Mouse (Mus musculus): ENCODE measurements around the gene Mef2d. TPM values are rescaled to one million over a fixed set of nuclear protein-coding genes. Genes with fewer than 3 reads are reported as not detected.

The Mef2d gene
- polyA plus RNA-seq, 1 experiment, result 119 TPM

- no peaks in the 10 kb centered on the region for H3K36me3 ChIP-seq (ENCODE audit: control insufficient read depth, insufficient read depth, low read length)
- TF ChIP-seq CTCF (IDR thresholded peaks at IDR 0.05; ENCODE audit: extremely low read depth, insufficient read depth, insufficient read length, insufficient replicate concordance) (no peak), POLR2A (IDR thresholded peaks at IDR 0.05; ENCODE audit: low read depth, low read length) (no peak)
- H3K27ac ChIP-seq (ENCODE audit: insufficient read depth, low read length), result no peak overlapping the region
- peaks cover 43% of the 10 kb centered on the region for H3K27me3 ChIP-seq (ENCODE audit: control insufficient read depth, insufficient read depth, low read length)
- peaks cover 2% of the 10 kb centered on the region for H3K4me1 ChIP-seq (ENCODE audit: control insufficient read depth, insufficient read depth, insufficient read length)
- DNase-seq (ENCODE audit: low read depth in 1 of 2, low spot score in 2 of 2), result no peak
- no peak overlapping the region for H3K4me3 ChIP-seq (ENCODE audit: extremely low read depth, insufficient read depth, insufficient read length)
- 11% methylated on average over 8 of the region's 8 CpGs for WGBS
Measured at GRCm38 (mm10) chr3:88205563-88206491, 63.7 kb downstream of the Mef2d start.

GRCm38 (mm10) chr3:88206500-88206899, 64.3 kb downstream of the Mef2d start:
- peaks cover 40% of the 10 kb centered on the region for H3K27me3 ChIP-seq (ENCODE audit: control insufficient read depth, insufficient read depth, low read length)

GRCm38 (mm10) chr3:88206901-88207371, 64.8 kb downstream of the Mef2d start:
- Histone ChIP-seq H3K4me3 (ENCODE audit: extremely low read depth, insufficient read depth, insufficient read length) (no peak overlapping the region), H3K27me3 (ENCODE audit: control insufficient read depth, insufficient read depth, low read length) (peaks cover 41% of the 10 kb centered on the region), H3K27ac (ENCODE audit: insufficient read depth, low read length) (no peak overlapping the region), H3K36me3 (ENCODE audit: control insufficient read depth, insufficient read depth, low read length) (no peaks in the 10 kb centered on the region), H3K4me1 (ENCODE audit: control insufficient read depth, insufficient read depth, insufficient read length) (no peaks in the 10 kb centered on the region)
- TF ChIP-seq CTCF (IDR thresholded peaks at IDR 0.05; ENCODE audit: extremely low read depth, insufficient read depth, insufficient read length, insufficient replicate concordance) (no peak), POLR2A (IDR thresholded peaks at IDR 0.05; ENCODE audit: low read depth, low read length) (no peak)
- DNase-seq (ENCODE audit: low read depth in 1 of 2, low spot score in 2 of 2), result no peak
- 13% methylated on average over 14 of the region's 14 CpGs for WGBS

More at GRCm38 (mm10) chr3:88206500-88206899, 64.3 kb downstream of the Mef2d start:
- no peak for TF ChIP-seq POLR2A (IDR thresholded peaks at IDR 0.05; ENCODE audit: low read depth, low read length)
- no peak for TF ChIP-seq CTCF (IDR thresholded peaks at IDR 0.05; ENCODE audit: extremely low read depth, insufficient read depth, insufficient read length, insufficient replicate concordance)
- no peaks in the 10 kb centered on the region for H3K36me3 ChIP-seq (ENCODE audit: control insufficient read depth, insufficient read depth, low read length)
- H3K4me3 ChIP-seq (ENCODE audit: extremely low read depth, insufficient read depth, insufficient read length), result no peak overlapping the region
- no peak overlapping the region for H3K27ac ChIP-seq (ENCODE audit: insufficient read depth, low read length)
- 18% methylated on average over 3 of the region's 3 CpGs for WGBS
- H3K4me1 ChIP-seq (ENCODE audit: control insufficient read depth, insufficient read depth, insufficient read length), result no peaks in the 10 kb centered on the region
- DNase-seq (ENCODE audit: low read depth in 1 of 2, low spot score in 2 of 2), result no peak

GRCm38 (mm10) chr3:88207451-88208100, 65.4 kb downstream of the Mef2d start:
- DNase-seq (ENCODE audit: low read depth in 1 of 2, low spot score in 2 of 2), result no peak
- no peak for TF ChIP-seq POLR2A (IDR thresholded peaks at IDR 0.05; ENCODE audit: low read depth, low read length)
- TF ChIP-seq CTCF (IDR thresholded peaks at IDR 0.05; ENCODE audit: extremely low read depth, insufficient read depth, insufficient read length, insufficient replicate concordance), result no peak
- H3K36me3 ChIP-seq (ENCODE audit: control insufficient read depth, insufficient read depth, low read length), result no peaks in the 10 kb centered on the region
- H3K4me1 ChIP-seq (ENCODE audit: control insufficient read depth, insufficient read depth, insufficient read length), result no peaks in the 10 kb centered on the region
- H3K27me3 ChIP-seq (ENCODE audit: control insufficient read depth, insufficient read depth, low read length), result peaks cover 46% of the 10 kb centered on the region
- no peak overlapping the region for H3K4me3 ChIP-seq (ENCODE audit: extremely low read depth, insufficient read depth, insufficient read length)
- no peak overlapping the region for H3K27ac ChIP-seq (ENCODE audit: insufficient read depth, low read length)
- WGBS, result 9% methylated on average over 15 of the region's 15 CpGs

- 19% methylated on average over 3 of the region's 3 CpGs for WGBS
- TF ChIP-seq POLR2A (IDR thresholded peaks at IDR 0.05; ENCODE audit: low read depth, low read length), result no peak
- no peak for TF ChIP-seq CTCF (IDR thresholded peaks at IDR 0.05; ENCODE audit: extremely low read depth, insufficient read depth, insufficient read length, insufficient replicate concordance)
- H3K27me3 ChIP-seq (ENCODE audit: control insufficient read depth, insufficient read depth, low read length), result peaks cover 44% of the 10 kb centered on the region
Measured at GRCm38 (mm10) chr3:88208226-88208720, 66.1 kb downstream of the Mef2d start.

GRCm38 (mm10) chr3:88209306-88209705, 67.1 kb downstream of the Mef2d start:
- TF ChIP-seq POLR2A (IDR thresholded peaks at IDR 0.05; ENCODE audit: low read depth, low read length) (no peak), CTCF (IDR thresholded peaks at IDR 0.05; ENCODE audit: extremely low read depth, insufficient read depth, insufficient read length, insufficient replicate concordance) (no peak)
- no peak for DNase-seq (ENCODE audit: low read depth in 1 of 2, low spot score in 2 of 2)
- Histone ChIP-seq H3K27me3 (ENCODE audit: control insufficient read depth, insufficient read depth, low read length) (peaks cover 44% of the 10 kb centered on the region), H3K4me3 (ENCODE audit: extremely low read depth, insufficient read depth, insufficient read length) (no peak overlapping the region), H3K4me1 (ENCODE audit: control insufficient read depth, insufficient read depth, insufficient read length) (peaks cover 3% of the 10 kb centered on the region), H3K27ac (ENCODE audit: insufficient read depth, low read length) (no peak overlapping the region), H3K36me3 (ENCODE audit: control insufficient read depth, insufficient read depth, low read length) (no peaks in the 10 kb centered on the region)
- 5% methylated on average over 6 of the region's 6 CpGs for WGBS

More at GRCm38 (mm10) chr3:88208226-88208720, 66.1 kb downstream of the Mef2d start:
- no peaks in the 10 kb centered on the region for H3K36me3 ChIP-seq (ENCODE audit: control insufficient read depth, insufficient read depth, low read length)
- no peak for DNase-seq (ENCODE audit: low read depth in 1 of 2, low spot score in 2 of 2)
- H3K27ac ChIP-seq (ENCODE audit: insufficient read depth, low read length), result no peak overlapping the region
- no peaks in the 10 kb centered on the region; the same call in 1 of the 2 replicates for H3K4me1 ChIP-seq (ENCODE audit: control insufficient read depth, insufficient read depth, insufficient read length)
- H3K4me3 ChIP-seq (ENCODE audit: extremely low read depth, insufficient read depth, insufficient read length), result no peak overlapping the region

All from spleen, adult 2 months (tissue).